Mouse (Mus musculus): ENCODE results near the gene Spatc1l. TPM values are rescaled to one million over a fixed set of nuclear protein-coding genes. Genes with fewer than 3 reads are reported as not detected.

Spatc1l gene
- polyA plus RNA-seq, 1 experiment from 2014 or later, result not detected

Other genes starting within 250 kb of the Spatc1l start
- gene Dip2a, start 217.0 kb upstream of the Spatc1l start, polyA plus RNA-seq (2015; fragmentation: Nextera tagmentation; extraction: Ambion mirVana), result 13.4 and 16.4 TPM in 2 replicates
- 1.6 TPM in 1 of 2 replicates, not detected in the other for gene AC141477.1, start 121.8 kb upstream of the Spatc1l start, polyA plus RNA-seq (2015; fragmentation: Nextera tagmentation; extraction: Ambion mirVana)
- 10.6 and 12.7 TPM in 2 replicates for gene Pcnt, start 119.5 kb upstream of the Spatc1l start, polyA plus RNA-seq (2015; fragmentation: Nextera tagmentation; extraction: Ambion mirVana)
- gene 2610028H24Rik, start 113.2 kb upstream of the Spatc1l start, polyA plus RNA-seq (2015; fragmentation: Nextera tagmentation; extraction: Ambion mirVana), result not detected in 2 replicates
- gene Mcm3ap, start 93.3 kb upstream of the Spatc1l start, polyA plus RNA-seq (2015; fragmentation: Nextera tagmentation; extraction: Ambion mirVana), result 67.5 and 72.5 TPM in 2 replicates
- 6.7 and 7.1 TPM in 2 replicates for gene Ybey, start 93.2 kb upstream of the Spatc1l start, polyA plus RNA-seq (2015; fragmentation: Nextera tagmentation; extraction: Ambion mirVana)
- gene Lss, start 30.7 kb upstream of the Spatc1l start, polyA plus RNA-seq (2015; fragmentation: Nextera tagmentation; extraction: Ambion mirVana), result 37.5 and 44.7 TPM in 2 replicates
- gene Ftcd, start 13.4 kb downstream of the Spatc1l start, polyA plus RNA-seq (2015; fragmentation: Nextera tagmentation; extraction: Ambion mirVana), result 0.08 TPM in 1 of 2 replicates, not detected in the other
- gene Col6a2, start 61.4 kb downstream of the Spatc1l start, polyA plus RNA-seq (2015; fragmentation: Nextera tagmentation; extraction: Ambion mirVana), result 7.4 and 7.9 TPM in 2 replicates
- 8.1 and 8.3 TPM in 2 replicates for gene Col6a1, start 163.9 kb downstream of the Spatc1l start, polyA plus RNA-seq (2015; fragmentation: Nextera tagmentation; extraction: Ambion mirVana)